Mouse (Mus musculus) cerebellum, adult 2 months (tissue): ENCODE data around the gene Def8.
"Not testable (repeated sequence)": the region's sequence is repeated elsewhere in the genome, so short reads cannot be mapped to it uniquely, and the experiment has no call there.

Experiments used
- CTCF ChIP-seq: fragments of 200-500 bp; IDR thresholded peaks from 2 replicates; pipeline ENCODE4 v1.5.1; 2011; ENCODE audit warnings: low read depth, mild to moderate bottlenecking, control low read depth, low read length, moderate library complexity, borderline replicate concordance; ENCODE audit not compliant: insufficient read depth
- POLR2A ChIP-seq: fragments of 200-500 bp; IDR thresholded peaks from 2 replicates; pipeline ENCODE4 v1.6.1; 2011; ENCODE audit warnings: low read length, control low read depth, borderline replicate concordance; ENCODE audit not compliant: insufficient read depth

GRCm38 (mm10) chr8:123414997-123415696 is 8.2 kb upstream of the Def8 start:
- not testable (repeated sequence) for TF ChIP-seq CTCF, POLR2A
